In the genomic region with DNA sequence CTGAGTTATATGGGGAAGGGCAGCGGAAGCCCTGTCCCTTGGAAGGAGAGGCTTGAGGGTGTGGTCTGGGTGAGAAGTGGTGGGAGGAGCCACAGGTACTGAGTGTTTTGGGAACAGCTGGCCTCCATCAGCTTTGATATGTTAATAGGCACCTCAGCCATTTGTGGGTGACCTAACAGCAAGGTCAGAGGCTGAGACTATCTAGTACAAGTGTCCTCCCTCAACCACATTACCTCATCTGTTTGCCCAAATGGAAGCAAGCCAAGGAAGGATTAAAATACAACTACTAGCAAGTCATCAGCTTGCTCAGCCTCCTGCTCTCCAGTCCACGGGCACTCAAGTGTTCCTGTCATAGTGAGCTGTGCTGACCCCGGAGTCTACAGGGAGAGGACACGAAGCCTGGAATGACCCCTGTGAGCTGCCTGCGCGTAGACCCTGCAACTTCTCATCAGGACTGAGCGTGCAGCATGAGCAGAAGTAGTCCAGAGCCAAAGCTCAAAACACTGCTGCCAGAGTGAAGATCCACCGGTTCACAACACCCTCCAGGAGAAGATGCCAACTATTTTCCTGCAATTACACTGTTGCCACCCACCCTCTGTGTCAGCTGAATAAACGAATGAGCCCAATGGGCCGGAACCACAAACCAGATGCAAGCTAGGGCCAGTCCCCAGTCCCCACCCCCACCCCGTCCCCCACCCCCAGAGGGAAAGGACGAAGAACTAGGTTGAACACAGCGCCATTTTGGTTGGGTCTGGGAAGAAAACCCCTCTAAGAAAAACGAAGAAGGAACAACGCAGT, we compare ENCODE assay signal across 11 mouse cellular contexts.
DNase-seq lines count a peak whose midpoint lies in the region; ATAC-seq and TF ChIP-seq lines count a peak whose summit lies in the region.
"Had no signal": no experiment of that assay in that cellular context is flagged by ENCODE, and none has a peak within 500 bp of the region (broad histone marks: within the 10 kb centered on the region; RNA-seq: fewer than 3 reads in every experiment).

No protein-coding gene starts in this region.

- no peaks in the 10 kb centered on the region for H3K36me3 ChIP-seq in hindbrain, embryonic 15.5 days
- no peaks in the 10 kb centered on the region for H3K36me3 ChIP-seq in lung, embryonic 14.5 days (ENCODE audit: insufficient read depth)
- H3K36me3 ChIP-seq in forebrain, embryonic 16.5 days (ENCODE audit: control insufficient read depth, insufficient read depth), result no peaks in the 10 kb centered on the region
- H3K36me3 ChIP-seq: limb, embryonic 13.5 days had no signal

- peak; percentile 63; the same call in 1 of the 2 replicates for ATAC-seq in hindbrain, embryonic 15.5 days (ENCODE audit: low FRiP score, low read depth)
- ATAC-seq in lung, embryonic 14.5 days (ENCODE audit: insufficient read depth), result peak; percentile 73
- ATAC-seq in forebrain, embryonic 16.5 days, result no peak
- no peak for ATAC-seq in megakaryocyte progenitor cell, adult 5-6 weeks (replicated peaks; ENCODE audit: poor library complexity)

- WGBS in hindbrain, embryonic 15.5 days, result 71% methylated on average over 15 of the region's 15 CpGs
- WGBS in lung, embryonic 14.5 days, result 64% methylated on average over 15 of the region's 15 CpGs
- 79% methylated on average over 15 of the region's 15 CpGs for WGBS in forebrain, embryonic 16.5 days

- H3K27ac ChIP-seq in hindbrain, embryonic 15.5 days (replicated peaks), result no peak overlapping the region
- no peak overlapping the region for H3K27ac ChIP-seq in lung, embryonic 14.5 days (ENCODE audit: low read depth)
- H3K27ac ChIP-seq in forebrain, embryonic 16.5 days (ENCODE audit: low read length), result no peak overlapping the region
- H3K27ac ChIP-seq: limb, embryonic 13.5 days had no signal

- no peaks in the 10 kb centered on the region for H3K9me3 ChIP-seq in hindbrain, embryonic 15.5 days
- no peaks in the 10 kb centered on the region for H3K9me3 ChIP-seq in lung, embryonic 14.5 days (ENCODE audit: low read depth, low read length)
- H3K9me3 ChIP-seq in forebrain, embryonic 16.5 days (ENCODE audit: control insufficient read depth, low read length), result no peaks in the 10 kb centered on the region
- H3K9me3 ChIP-seq: limb, embryonic 13.5 days had no signal

- peak; percentile 7 for DNase-seq in embryo, embryonic 10 days (ENCODE audit: low spot score)
- no peak for DNase-seq in embryo, embryonic 9.5 days (ENCODE audit: extremely low spot score)
- peak; percentile 14 to 43 for DNase-seq in adrenal gland, postnatal 36 days
- DNase-seq in lung, embryonic 14.5 days, result peak; percentile 69
- DNase-seq in cerebellum, adult 11-12 months, result no peak
- DNase-seq: cerebellum, postnatal 25 days; spleen, adult 18-20 months had no signal

- no peak overlapping the region for H3K9ac ChIP-seq in hindbrain, embryonic 15.5 days
- no peak overlapping the region for H3K9ac ChIP-seq in lung, embryonic 14.5 days
- H3K9ac ChIP-seq in forebrain, embryonic 16.5 days (replicated peaks; ENCODE audit: low read depth, low read length), result no peak overlapping the region
- H3K9ac ChIP-seq: limb, embryonic 13.5 days had no signal

- no peak for TF ChIP-seq CTCF in lung, embryonic 14.5 days (IDR thresholded peaks at IDR 0.05; ENCODE audit: low read depth)

- no peaks in the 10 kb centered on the region for H3K27me3 ChIP-seq in hindbrain, embryonic 15.5 days
- no peaks in the 10 kb centered on the region for H3K27me3 ChIP-seq in lung, embryonic 14.5 days (ENCODE audit: insufficient read depth, low read length)
- no peaks in the 10 kb centered on the region for H3K27me3 ChIP-seq in forebrain, embryonic 16.5 days (replicated peaks; ENCODE audit: control insufficient read depth, insufficient read depth, low read length)
- H3K27me3 ChIP-seq: limb, embryonic 13.5 days had no signal

- H3K4me3 ChIP-seq in hindbrain, embryonic 15.5 days, result no peak overlapping the region
- no peak overlapping the region for H3K4me3 ChIP-seq in lung, embryonic 14.5 days (ENCODE audit: low read depth, low read length)
- no peak overlapping the region for H3K4me3 ChIP-seq in forebrain, embryonic 16.5 days (replicated peaks; ENCODE audit: low read length)
- H3K4me3 ChIP-seq: limb, embryonic 13.5 days had no signal

- H3K4me2 ChIP-seq in hindbrain, embryonic 15.5 days, result no peak overlapping the region
- no peak overlapping the region for H3K4me2 ChIP-seq in lung, embryonic 14.5 days
- no peak overlapping the region for H3K4me2 ChIP-seq in forebrain, embryonic 16.5 days (ENCODE audit: low read length)
- H3K4me2 ChIP-seq: limb, embryonic 13.5 days had no signal

- 0 out of 2 replicates have a peak, but pooled peaks cover 7% of the 10 kb centered on the region for H3K4me1 ChIP-seq in hindbrain, embryonic 15.5 days (replicated peaks)
- peaks cover 11% of the 10 kb centered on the region for H3K4me1 ChIP-seq in lung, embryonic 14.5 days (ENCODE audit: insufficient read depth)
- H3K4me1 ChIP-seq in forebrain, embryonic 16.5 days (replicated peaks; ENCODE audit: control insufficient read depth, insufficient read depth, low read length), result 0 out of 2 replicates have a peak, but pooled peaks cover 2% of the 10 kb centered on the region
- H3K4me1 ChIP-seq: limb, embryonic 13.5 days had no signal

Comparison
In these comparisons a context has a peak if more than half of its experiments do, and no peak if none do; other contexts are left out.
1. DNase-seq: peak in embryo, embryonic 10 days (single experiment), adrenal gland, postnatal 36 days (2 of 2) and lung, embryonic 14.5 days (single experiment); none in embryo, embryonic 9.5 days (single experiment) and cerebellum, adult 11-12 months (single experiment).
2. ATAC-seq: peak in hindbrain, embryonic 15.5 days (single experiment) and lung, embryonic 14.5 days (single experiment); none in forebrain, embryonic 16.5 days (single experiment) and megakaryocyte progenitor cell, adult 5-6 weeks (single experiment).